Mouse (Mus musculus) myocyte (in vitro differentiated cells): ENCODE data around the gene Cops4.

Source experiments
- MAX ChIP-seq: IDR thresholded peaks from one replicate; pipeline ENCODE4 v1.6.1; 2011; ENCODE audit warnings: low read depth, mild to moderate bottlenecking, control low read depth
- POLR2A ChIP-seq: IDR thresholded peaks from one replicate; pipeline ENCODE4 v1.6.1; 2011; ENCODE audit warnings: low read depth, mild to moderate bottlenecking, control low read depth, moderate library complexity; ENCODE audit not compliant: insufficient read length
- USF1 ChIP-seq: IDR thresholded peaks from one replicate; pipeline ENCODE4 v1.6.1; 2011; ENCODE audit warnings: low read depth, mild to moderate bottlenecking, control low read depth, moderate library complexity

GRCm38 (mm10) chr5:100566798-100567197 lies 48.7 kb downstream of the Cops4 start:
- TF ChIP-seq POLR2A, result no peak
- TF ChIP-seq MAX, result no peak
- no peak for TF ChIP-seq USF1
